Mouse (Mus musculus): Measurements from ENCODE around the gene Hoxb4.

Gene Hoxb4

DNA sequence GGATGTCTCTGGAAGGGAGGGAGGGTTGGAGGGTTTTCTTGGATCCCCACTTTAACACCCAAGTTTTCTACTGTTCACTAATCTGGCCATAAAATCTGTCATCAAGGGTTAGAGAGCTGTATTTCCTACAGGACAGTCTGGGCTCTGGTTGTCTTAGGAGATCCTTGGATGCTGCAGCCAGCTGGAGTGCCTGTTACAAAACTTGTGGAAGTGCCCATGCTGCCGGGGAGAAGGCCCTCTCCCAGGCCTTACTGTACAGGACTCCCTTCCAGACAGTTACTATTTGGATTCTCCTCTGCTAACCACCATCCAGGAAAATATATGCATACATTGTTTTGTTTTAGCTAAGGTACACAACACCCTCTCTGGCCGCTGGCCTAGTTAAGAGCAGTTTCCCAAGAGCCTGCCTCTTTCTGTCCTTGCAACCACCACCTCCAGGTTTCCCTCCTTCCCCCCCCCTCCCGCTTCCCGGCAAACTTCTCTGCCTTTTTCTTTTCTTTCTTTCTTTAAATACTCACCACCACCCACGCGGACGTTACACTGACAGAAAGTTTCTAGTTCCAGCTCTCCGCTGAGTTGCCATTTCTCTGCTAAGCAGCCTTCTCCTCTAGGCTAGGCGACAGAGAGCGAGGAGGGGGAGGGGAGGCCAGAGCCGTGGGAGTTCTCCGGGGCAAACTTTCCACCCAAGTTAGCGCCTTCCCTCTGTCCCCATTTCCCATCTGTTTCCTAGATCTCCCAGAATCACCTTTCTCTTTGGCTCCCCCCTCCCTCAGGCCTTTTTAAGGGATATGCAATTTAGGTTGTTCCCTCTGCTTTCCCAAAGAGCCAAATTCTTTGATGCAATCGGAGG lies 31.6 kb downstream of the Hoxb4 start:
- DNase-seq (ENCODE audit: low spot score in 2 of 2), result no peak

- DNase-seq (ENCODE audit: low spot score in 2 of 2), result no peak
Measured at GRCm38 (mm10) chr11:96350341-96350624, 32.2 kb downstream of the Hoxb4 start, which contains the start of gene Hoxb2. Hoxb2 (plus strand) TSS chr11:96350525.

DNA sequence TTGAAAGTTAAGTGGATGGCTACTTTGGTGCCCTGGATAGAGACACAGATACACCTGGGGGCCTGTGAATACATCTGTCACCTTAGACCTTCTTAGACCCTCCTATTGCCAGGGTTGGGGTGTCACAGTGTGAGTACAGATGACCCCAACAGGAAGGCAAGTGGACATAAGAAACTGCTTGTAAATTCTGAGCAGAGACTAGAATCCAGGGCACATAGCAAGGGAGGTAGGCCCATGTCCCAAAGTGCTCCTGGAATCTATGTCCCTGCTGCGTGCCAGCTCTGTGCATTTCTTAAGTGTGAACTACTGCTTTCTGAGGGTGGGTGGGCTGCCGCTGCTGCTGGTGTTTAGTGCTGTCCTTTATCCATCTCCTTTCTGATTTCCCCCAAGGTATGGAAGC lies 32.7 kb downstream of the Hoxb4 start:
- no peak for DNase-seq (ENCODE audit: low spot score in 2 of 2)

GRCm38 (mm10) chr11:96351312-96351711 lies 33.2 kb downstream of the Hoxb4 start:
- DNase-seq (ENCODE audit: low spot score in 2 of 2), result no peak

- no peak for DNase-seq (ENCODE audit: low spot score in 2 of 2)
Measured at GRCm38 (mm10) chr11:96351831-96352230, 33.8 kb downstream of the Hoxb4 start.

GRCm38 (mm10) chr11:96352691-96353521 lies 34.8 kb downstream of the Hoxb4 start:
- DNase-seq (ENCODE audit: low spot score in 2 of 2), result no peak

DNA sequence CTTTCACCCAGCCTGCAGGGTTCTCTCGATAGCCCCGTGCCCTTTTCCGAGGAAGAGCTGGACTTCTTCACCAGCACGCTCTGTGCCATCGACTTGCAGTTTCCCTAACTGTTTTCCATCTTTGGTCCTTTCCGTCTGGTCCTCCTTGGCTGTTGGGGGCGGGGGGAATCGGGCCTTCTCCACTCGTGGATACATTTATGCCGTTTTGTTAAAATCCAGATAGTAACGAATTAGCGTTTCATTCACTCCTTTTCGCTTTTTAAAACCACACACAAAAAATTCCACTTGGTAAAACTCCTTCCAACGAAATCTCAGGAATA lies 35.4 kb downstream of the Hoxb4 start:
- no peak for DNase-seq (ENCODE audit: low spot score in 2 of 2)

- no peak for DNase-seq (ENCODE audit: low spot score in 2 of 2)
Measured at GRCm38 (mm10) chr11:96353939-96354338, 35.9 kb downstream of the Hoxb4 start.

DNA sequence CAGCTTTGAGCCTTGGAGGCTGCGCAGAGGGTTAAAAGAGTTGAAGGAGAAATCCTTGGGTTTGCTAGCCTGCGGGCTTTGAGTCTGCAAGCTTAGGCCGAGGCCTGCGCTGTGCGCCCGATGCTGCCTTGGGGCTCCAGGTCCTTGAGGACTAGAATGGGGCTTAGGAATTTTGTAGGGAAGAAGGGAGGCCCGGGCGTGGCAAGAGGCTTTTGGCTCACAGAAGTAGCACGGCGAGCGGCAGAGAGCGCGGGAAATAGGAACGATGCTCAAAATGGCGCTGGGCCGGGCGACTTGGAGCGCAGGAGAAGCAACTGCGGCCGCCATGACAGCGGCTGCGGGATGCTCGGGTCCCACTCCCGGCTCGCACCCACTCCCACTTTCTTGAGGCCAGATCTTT lies 36.3 kb downstream of the Hoxb4 start:
- no peak for DNase-seq (ENCODE audit: low spot score in 2 of 2)

GRCm38 (mm10) chr11:96354801-96355311 lies 36.8 kb downstream of the Hoxb4 start:
- DNase-seq (ENCODE audit: low spot score in 2 of 2), result no peak

DNA sequence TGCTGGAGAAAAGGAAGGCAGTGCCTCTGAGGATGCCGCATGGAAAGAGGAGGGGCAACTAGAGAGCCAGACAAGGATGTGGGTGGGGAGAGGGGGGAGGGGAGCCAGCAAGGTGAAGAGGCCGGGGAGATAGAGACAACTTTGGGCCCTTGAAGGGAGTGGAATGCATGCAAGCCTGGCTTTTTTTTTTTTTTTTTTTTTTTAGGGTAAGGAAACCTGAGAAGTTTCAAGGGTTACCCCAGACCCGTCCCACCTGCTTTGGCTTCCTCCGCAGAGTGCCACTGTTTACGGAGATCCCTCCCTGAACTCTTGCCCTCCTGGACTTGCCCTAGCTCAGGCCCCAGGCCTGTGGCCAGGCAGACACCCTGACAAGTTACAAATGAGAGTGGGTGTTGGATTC lies 45.7 kb downstream of the Hoxb4 start:
- DNase-seq (ENCODE audit: low spot score in 2 of 2), result no peak

- DNase-seq (ENCODE audit: low spot score in 2 of 2), result no peak
Measured at GRCm38 (mm10) chr11:96365441-96366091, 47.5 kb downstream of the Hoxb4 start, which contains the start of gene Hoxb1. Hoxb1 (plus strand) TSS chr11:96365752.

GRCm38 (mm10) chr11:96366092-96367041 lies 48.3 kb downstream of the Hoxb4 start:
- DNase-seq (ENCODE audit: low spot score in 2 of 2), result no peak

DNA sequence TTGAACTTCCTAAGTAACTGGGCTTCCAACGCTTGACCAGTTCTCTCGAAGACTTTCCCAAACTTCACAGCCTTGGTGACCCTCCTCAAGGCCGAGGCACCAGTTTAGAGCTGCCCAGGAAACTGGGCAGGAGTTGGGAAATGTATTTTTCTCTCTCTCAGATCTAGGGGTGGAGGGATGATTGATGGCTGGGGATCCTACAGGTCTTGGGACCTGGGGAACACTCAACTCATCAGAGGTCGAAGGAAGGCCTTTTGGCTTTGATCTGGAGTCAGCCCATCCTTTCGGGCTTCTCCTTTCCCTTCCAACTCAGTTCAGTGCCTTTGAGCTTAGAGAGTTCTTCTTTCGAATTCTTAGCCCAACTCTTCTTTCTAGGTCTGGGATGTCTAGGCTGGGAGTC lies 49.1 kb downstream of the Hoxb4 start:
- DNase-seq (ENCODE audit: low spot score in 2 of 2), result no peak

GRCm38 (mm10) chr11:96368686-96369085 lies 50.6 kb downstream of the Hoxb4 start:
- DNase-seq (ENCODE audit: low spot score in 2 of 2), result no peak

GRCm38 (mm10) chr11:96369140-96369539 lies 51.1 kb downstream of the Hoxb4 start:
- no peak for DNase-seq (ENCODE audit: low spot score in 2 of 2)
